Mouse (Mus musculus) lung, embryonic 15.5 days (tissue): ENCODE measurements at regions not wholly inside any gene's neighbourhood (a gene's known extent, or its start where the extent isn't known, plus 50 kb on each side); places are given as distances from the start of the nearest gene placed in this dataset.
A peak's percentile ranks its signal among the peaks of the same experiment; 100 is the strongest.

Source experiments
- ATAC-seq: fragments of 200-750 bp; cut with Nextera tagmentation; 2 replicates; pipeline ENCODE4 v1.8.0; 2017; ENCODE audit warnings: moderate number of reproducible peaks, borderline replicate concordance; ENCODE audit not compliant: low FRiP score, low TSS enrichment; ENCODE audit errors: extremely low read depth
- H3K27ac ChIP-seq: fragments of 300-500 bp; sonication (generic); 2 replicates; pipeline ENCODE4 v1.5.1; 2015; ENCODE audit warnings: moderate library complexity, mild to moderate bottlenecking, inconsistent platforms
- H3K27me3 ChIP-seq: fragments of 300-500 bp; sonication (generic); 2 replicates; pipeline ENCODE4 v1.6.1; 2015; ENCODE audit warnings: inconsistent platforms
- H3K36me3 ChIP-seq: fragments of 300-500 bp; sonication (generic); 2 replicates; pipeline ENCODE4 v1.6.1; 2015; ENCODE audit warnings: inconsistent platforms
- H3K4me1 ChIP-seq: fragments of 300-500 bp; sonication (generic); 2 replicates; pipeline ENCODE4 v1.6.1; 2015; ENCODE audit warnings: inconsistent platforms
- H3K4me2 ChIP-seq: fragments of 300-500 bp; sonication (generic); 2 replicates; pipeline ENCODE4 v1.6.1; 2015; ENCODE audit warnings: inconsistent platforms, mild to moderate bottlenecking, moderate library complexity
- H3K4me3 ChIP-seq: fragments of 300-500 bp; sonication (generic); 2 replicates; pipeline ENCODE4 v1.5.1; 2015; ENCODE audit warnings: mild to moderate bottlenecking, inconsistent platforms
- H3K9ac ChIP-seq: fragments of 300-500 bp; sonication (generic); 2 replicates; pipeline ENCODE4 v1.6.1; 2015; ENCODE audit warnings: inconsistent platforms
- H3K9me3 ChIP-seq: fragments of 300-500 bp; sonication (generic); 2 replicates; pipeline ENCODE4 v1.6.1; 2016; ENCODE audit warnings: inconsistent platforms
- WGBS: fragments of 180-500 bp; shearing (Covaris S2); methylation state at CpG from one replicate; pipeline ENCODE4 v1.1.7; 2015; 5-methylcytosine and 5-hydroxymethylcytosine counted together

DNA sequence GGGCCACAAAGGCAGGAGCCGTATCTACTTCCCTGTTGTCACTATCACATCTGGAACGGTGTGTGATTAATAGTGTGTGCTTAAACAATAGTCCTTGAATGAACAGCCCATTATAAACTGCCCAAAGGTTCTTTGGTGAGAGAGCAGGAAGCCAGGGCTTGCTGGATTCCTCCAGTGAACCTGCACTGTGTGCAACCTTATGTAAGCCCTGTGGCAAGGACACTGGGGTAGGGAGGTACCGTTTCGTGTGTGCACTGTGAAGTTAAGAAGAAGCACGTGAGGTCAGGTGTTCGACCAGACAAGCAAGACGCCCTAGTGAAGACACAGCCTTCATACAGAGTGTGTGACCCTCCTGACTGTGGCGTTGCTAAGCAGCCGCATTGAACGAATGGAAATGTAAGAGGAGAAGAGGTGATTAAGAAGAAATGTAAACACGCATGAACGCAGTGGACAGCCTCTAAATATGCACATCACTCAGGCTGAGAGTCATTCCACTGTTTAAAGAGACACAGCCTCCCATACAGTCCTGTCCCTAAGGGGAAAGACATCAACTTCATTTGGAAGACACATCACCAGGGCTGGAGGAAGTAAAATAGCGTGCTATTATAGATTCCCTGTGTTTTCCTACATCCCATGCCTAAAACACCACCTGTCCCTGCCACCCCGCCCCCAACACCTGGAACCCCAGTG, 472.0 kb upstream of the Gm19410 start:
- Histone ChIP-seq H3K27me3 (no peaks in the 10 kb centered on the region), H3K4me3 (no peak overlapping the region), H3K36me3 (no peaks in the 10 kb centered on the region), H3K9me3 (no peaks in the 10 kb centered on the region), H3K4me1 (peaks cover 25% of the 10 kb centered on the region), H3K27ac (peak overlapping the region; percentile 6; the same call in 1 of the 2 replicates), H3K4me2 (no peak overlapping the region), H3K9ac (no peak overlapping the region)
- peak; percentile 37; the same call in 1 of the 2 replicates for ATAC-seq
- 10% methylated on average over 14 of the region's 14 CpGs for WGBS

DNA sequence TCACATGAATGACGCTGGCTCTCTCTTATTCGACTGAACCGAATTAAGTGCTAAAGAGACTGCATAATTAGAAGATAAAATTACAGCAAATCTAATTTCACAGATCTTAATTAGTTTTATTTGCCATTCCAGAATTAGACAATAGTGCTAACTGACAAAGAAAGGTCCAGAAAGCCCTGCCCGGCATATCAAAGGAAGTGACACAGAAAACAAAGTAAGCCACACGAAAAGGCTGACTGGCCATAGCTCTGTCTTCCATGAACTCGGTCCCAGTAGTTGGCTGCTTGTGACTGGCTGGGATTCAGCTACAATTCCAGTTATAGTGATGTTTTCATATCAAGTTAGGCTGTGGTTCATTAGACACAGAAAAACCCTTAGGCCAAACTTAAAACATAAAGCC, 468.7 kb upstream of the Gm19410 start:
- H3K4me2 ChIP-seq: no peak overlapping the region
- H3K9me3 ChIP-seq: no peaks in the 10 kb centered on the region
- H3K27ac ChIP-seq: no peak overlapping the region
- WGBS: 82% methylated on average over 6 of the region's 6 CpGs
- H3K36me3 ChIP-seq: no peaks in the 10 kb centered on the region
- H3K4me3 ChIP-seq: no peak overlapping the region
- ATAC-seq: no peak
- H3K9ac ChIP-seq: no peak overlapping the region
- H3K27me3 ChIP-seq: no peaks in the 10 kb centered on the region
- peaks cover 16% of the 10 kb centered on the region for H3K4me1 ChIP-seq

- Histone ChIP-seq H3K9me3 (no peaks in the 10 kb centered on the region), H3K4me2 (no peak overlapping the region), H3K27ac (no peak overlapping the region), H3K9ac (no peak overlapping the region), H3K4me3 (no peak overlapping the region), H3K27me3 (no peaks in the 10 kb centered on the region), H3K4me1 (peaks cover 6% of the 10 kb centered on the region), H3K36me3 (no peaks in the 10 kb centered on the region)
- WGBS: 76% methylated on average over 9 of the region's 9 CpGs
- no peak for ATAC-seq
These were observed 466.5 kb upstream of the Gm19410 start for GRCm38 (mm10) chr8:35299088-35299487.

DNA sequence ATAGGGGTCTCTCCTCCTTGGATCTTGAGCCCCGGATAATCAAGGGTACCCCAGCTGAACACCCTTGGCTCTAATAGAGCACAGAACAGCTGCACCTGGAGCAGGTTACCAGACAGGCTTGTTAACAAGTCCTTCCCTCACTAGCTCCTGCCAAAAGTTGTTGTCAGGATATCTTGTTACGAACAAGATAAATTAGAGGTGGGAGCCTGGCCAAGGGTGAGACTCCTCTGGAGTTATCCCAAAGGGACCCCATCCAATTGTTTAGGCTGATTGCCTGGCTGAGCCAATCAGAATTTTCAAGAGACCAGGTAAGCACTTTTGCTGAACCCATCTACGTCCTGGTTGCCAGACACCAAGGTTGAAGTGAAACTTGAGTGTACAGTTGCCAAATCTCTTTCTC, 465.2 kb upstream of the Gm19410 start:
- ATAC-seq: no peak
- peaks cover 3% of the 10 kb centered on the region; the same call in 1 of the 2 replicates for H3K4me1 ChIP-seq
- no peaks in the 10 kb centered on the region for H3K36me3 ChIP-seq
- no peaks in the 10 kb centered on the region for H3K9me3 ChIP-seq
- H3K4me3 ChIP-seq: no peak overlapping the region
- no peaks in the 10 kb centered on the region for H3K27me3 ChIP-seq
- H3K9ac ChIP-seq: no peak overlapping the region
- H3K27ac ChIP-seq: no peak overlapping the region
- H3K4me2 ChIP-seq: no peak overlapping the region
- WGBS: 64% methylated on average over 3 of the region's 3 CpGs

DNA sequence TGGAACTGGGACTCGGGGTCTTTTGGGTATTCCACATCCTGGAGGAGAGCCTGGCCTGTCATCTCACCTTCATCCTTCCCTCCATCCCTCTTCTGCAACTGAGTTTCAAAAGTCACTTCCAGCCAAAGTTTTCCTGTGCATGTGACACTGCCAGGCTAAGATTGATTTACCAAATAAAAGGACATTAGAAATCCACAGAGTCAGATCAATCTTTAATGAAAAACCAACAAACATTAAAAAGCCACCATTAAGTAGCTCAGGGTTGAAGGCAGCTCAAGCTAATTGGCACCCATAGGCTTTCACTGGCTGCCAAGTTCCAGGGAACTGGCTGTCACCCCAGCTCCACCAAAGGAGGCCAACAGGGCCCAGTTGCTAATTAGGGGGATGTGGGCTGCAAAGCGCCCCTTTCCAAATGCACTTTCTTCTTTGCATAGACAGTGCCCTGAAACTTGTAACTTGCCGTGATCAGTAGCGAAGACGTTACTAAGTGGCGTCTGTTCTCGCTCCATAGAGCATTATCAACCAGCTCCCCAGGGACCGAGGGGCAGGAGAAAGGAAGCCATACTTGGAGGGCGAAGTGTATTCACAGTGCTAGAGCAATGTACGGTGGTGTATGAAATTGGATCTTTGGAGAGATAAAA, 464.6 kb upstream of the Gm19410 start:
- no peak overlapping the region for H3K4me3 ChIP-seq
- H3K36me3 ChIP-seq: no peaks in the 10 kb centered on the region
- H3K4me1 ChIP-seq: peaks cover 3% of the 10 kb centered on the region; the same call in 1 of the 2 replicates
- ATAC-seq: no peak
- 82% methylated on average over 10 of the region's 10 CpGs for WGBS
- H3K27me3 ChIP-seq: no peaks in the 10 kb centered on the region
- H3K4me2 ChIP-seq: no peak overlapping the region
- H3K9me3 ChIP-seq: no peaks in the 10 kb centered on the region
- no peak overlapping the region for H3K9ac ChIP-seq
- no peak overlapping the region for H3K27ac ChIP-seq

GRCm38 (mm10) chr8:35302856-35303255, 462.7 kb upstream of the Gm19410 start:
- Histone ChIP-seq H3K9me3 (no peaks in the 10 kb centered on the region), H3K4me2 (no peak overlapping the region), H3K4me3 (no peak overlapping the region), H3K4me1 (peaks cover 3% of the 10 kb centered on the region; the same call in 1 of the 2 replicates), H3K36me3 (no peaks in the 10 kb centered on the region), H3K27me3 (no peaks in the 10 kb centered on the region), H3K27ac (no peak overlapping the region), H3K9ac (no peak overlapping the region)
- no peak for ATAC-seq
- WGBS: 83% methylated on average over 7 of the region's 7 CpGs

- peaks cover 3% of the 10 kb centered on the region; the same call in 1 of the 2 replicates for H3K4me1 ChIP-seq
- no peak for ATAC-seq
- no peak overlapping the region for H3K9ac ChIP-seq
- H3K4me3 ChIP-seq: no peak overlapping the region
- H3K4me2 ChIP-seq: no peak overlapping the region
- no peak overlapping the region for H3K27ac ChIP-seq
- WGBS: 66% methylated on average over 10 of the region's 10 CpGs
- no peaks in the 10 kb centered on the region for H3K27me3 ChIP-seq
- no peaks in the 10 kb centered on the region for H3K36me3 ChIP-seq
- no peaks in the 10 kb centered on the region for H3K9me3 ChIP-seq
These were observed 444.2 kb upstream of the Gm19410 start for GRCm38 (mm10) chr8:35321270-35321865.

DNA sequence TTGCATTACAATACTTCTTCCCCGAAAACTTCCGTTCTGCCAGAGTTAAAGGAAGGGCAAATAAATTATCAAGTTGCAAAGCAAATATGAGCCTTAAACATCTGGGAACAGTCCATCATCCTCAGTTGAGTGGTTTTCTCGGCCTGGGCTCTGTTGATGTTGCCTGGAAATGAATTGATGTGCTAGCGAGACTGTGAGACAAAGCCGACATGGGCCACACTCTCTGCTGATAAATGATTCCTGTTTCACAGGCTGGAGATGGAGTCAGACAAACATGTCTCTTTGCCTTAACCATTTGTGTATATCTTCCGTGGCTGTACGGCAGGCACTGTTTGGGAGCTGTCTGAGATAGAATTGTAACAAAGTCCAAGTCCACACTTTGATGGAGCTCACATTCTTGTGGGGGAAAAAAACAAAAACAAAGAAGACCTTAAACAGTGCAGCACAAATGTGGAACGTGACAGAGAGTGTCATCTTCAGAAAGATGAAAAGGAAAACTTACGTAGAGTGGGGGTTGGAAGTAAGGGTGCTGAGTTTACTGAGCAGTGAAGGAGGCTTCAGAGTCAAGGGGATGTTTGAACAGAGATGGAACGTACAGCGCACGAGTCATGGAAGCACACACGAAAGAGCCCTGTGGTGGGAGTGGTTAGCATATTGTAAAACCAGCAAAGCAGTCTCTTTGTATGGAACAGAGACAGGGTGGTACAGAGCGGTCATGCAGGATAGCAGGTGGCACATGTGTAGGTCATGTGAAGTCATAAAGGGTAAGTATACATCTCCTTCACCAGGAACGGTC, 442.2 kb upstream of the Gm19410 start:
- no peak for ATAC-seq

More for the DNA sequence above, 442.2 kb upstream of the Gm19410 start:
- Histone ChIP-seq H3K4me3 (no peak overlapping the region), H3K9ac (no peak overlapping the region), H3K4me1 (peaks cover 3% of the 10 kb centered on the region; the same call in 1 of the 2 replicates), H3K4me2 (no peak overlapping the region), H3K27me3 (no peaks in the 10 kb centered on the region), H3K9me3 (no peaks in the 10 kb centered on the region), H3K27ac (no peak overlapping the region), H3K36me3 (no peaks in the 10 kb centered on the region)
- WGBS: 22% methylated on average over 15 of the region's 15 CpGs
